Mouse (Mus musculus): ENCODE measurements around the gene Hoxc13. TPM values are rescaled to one million over a fixed set of nuclear protein-coding genes. Genes with fewer than 3 reads are reported as not detected.

Gene Hoxc13
- total and polyA plus RNA-seq, 3 experiments: not detected

DNA sequence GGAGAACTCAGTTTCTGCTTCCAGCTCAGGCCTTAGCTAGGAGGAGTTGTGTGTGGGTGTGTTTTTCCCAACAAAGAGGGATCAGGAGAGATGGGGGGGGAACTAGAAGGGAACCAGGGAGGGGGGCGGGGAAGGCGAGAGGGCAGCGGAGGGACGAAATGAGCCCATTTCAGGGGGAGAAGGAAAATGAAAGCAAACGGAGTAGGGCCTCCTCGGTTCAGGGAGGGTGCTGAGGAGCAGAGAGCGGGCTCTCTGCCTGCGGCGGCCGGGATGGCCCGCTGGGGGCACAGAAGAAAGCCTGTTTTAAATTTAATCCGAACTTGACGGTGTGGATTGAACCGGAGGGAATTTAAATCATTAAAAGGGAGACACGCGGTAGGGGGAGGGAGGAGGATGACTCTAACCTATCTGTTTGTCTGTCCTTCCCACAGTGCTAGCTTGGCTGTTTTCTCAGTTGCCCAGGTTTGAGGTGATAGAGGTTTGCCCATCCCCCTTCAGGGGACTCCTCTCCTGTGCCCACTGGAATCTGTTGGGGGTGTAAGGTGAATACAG, 56.6 kb downstream of the Hoxc13 start:
- Histone ChIP-seq H3K27me3 (ENCODE audit: insufficient read depth, low read length) (peaks cover 44% of the 10 kb centered on the region), H3K36me3 (replicated peaks) (no peaks in the 10 kb centered on the region), H3K4me1 (ENCODE audit: insufficient read depth, low read depth, low read length) (peaks cover 72% of the 10 kb centered on the region), H3K9me3 (replicated peaks) (no peaks in the 10 kb centered on the region), H3K4me3 (ENCODE audit: low read depth, low read length) (peak overlapping the region; percentile 73)
- TF ChIP-seq POLR2AphosphoS5 (IDR thresholded peaks at IDR 0.05; ENCODE audit: insufficient replicate concordance, low read depth, low read length) (no peak), GATA1 (IDR thresholded peaks at IDR 0.05; ENCODE audit: borderline replicate concordance, low read length) (no peak), GATA2 (IDR thresholded peaks at IDR 0.05; ENCODE audit: borderline replicate concordance, low read depth, low read length) (no peak), TAL1 (conservative IDR thresholded peaks at IDR 0.05; ENCODE audit: low read depth, low read length) (no peak), CTCF (IDR thresholded peaks at IDR 0.05; ENCODE audit: low read depth, low read length) (no peak)
- no peak for ATAC-seq (ENCODE audit: extremely low read depth, insufficient number of reproducible peaks, low FRiP score, poor library complexity, severe bottlenecking)
- peak; percentile 55 for DNase-seq (ENCODE audit: low spot score)

Other genes with a start within 250 kb of the Hoxc13 start
- 274 and 321 TPM in 2 replicates for gene Atp5g2, start 248.8 kb upstream of the Hoxc13 start, total RNA-seq (2014; fragmentation: Nextera tagmentation)
- gene Atp5g2, start 248.8 kb upstream of the Hoxc13 start, total RNA-seq (2017): 77.5 and 80.3 TPM in 2 replicates
- gene Atp5g2, start 248.8 kb upstream of the Hoxc13 start, polyA plus RNA-seq (2012): 130 and 167 TPM in 2 replicates
- 41.0 and 46.7 TPM in 2 replicates for gene Calcoco1, start 198.9 kb upstream of the Hoxc13 start, total RNA-seq (2014; fragmentation: Nextera tagmentation)
- 12.3 and 14.5 TPM in 2 replicates for gene Calcoco1, start 198.9 kb upstream of the Hoxc13 start, total RNA-seq (2017)
- gene Calcoco1, start 198.9 kb upstream of the Hoxc13 start, polyA plus RNA-seq (2012): 14.4 and 15.2 TPM in 2 replicates
- gene Hoxc12, start 15.7 kb downstream of the Hoxc13 start, total RNA-seq (2014; fragmentation: Nextera tagmentation): not detected in 2 replicates
- gene Hoxc12, start 15.7 kb downstream of the Hoxc13 start, total RNA-seq (2017): not detected in 2 replicates
- gene Hoxc12, start 15.7 kb downstream of the Hoxc13 start, polyA plus RNA-seq (2012): not detected in 2 replicates
- gene Hoxc11, start 33.3 kb downstream of the Hoxc13 start, total RNA-seq (2014; fragmentation: Nextera tagmentation): not detected in 2 replicates
- gene Hoxc11, start 33.3 kb downstream of the Hoxc13 start, total RNA-seq (2017): 0.06 and 0.22 TPM in 2 replicates
- 0.04 TPM in 1 of 2 replicates, not detected in the other for gene Hoxc11, start 33.3 kb downstream of the Hoxc13 start, polyA plus RNA-seq (2012)
- gene Hoxc10, start 45.7 kb downstream of the Hoxc13 start, total RNA-seq (2014; fragmentation: Nextera tagmentation): 0.60 TPM in 1 of 2 replicates, not detected in the other
- gene Hoxc10, start 45.7 kb downstream of the Hoxc13 start, total RNA-seq (2017): 0.12 and 0.16 TPM in 2 replicates
- 0.08 and 0.16 TPM in 2 replicates for gene Hoxc10, start 45.7 kb downstream of the Hoxc13 start, polyA plus RNA-seq (2012)
- 9.9 and 19.8 TPM in 2 replicates for gene Hoxc5, start 46.3 kb downstream of the Hoxc13 start, total RNA-seq (2014; fragmentation: Nextera tagmentation)
- 7.6 and 9.1 TPM in 2 replicates for gene Hoxc5, start 46.3 kb downstream of the Hoxc13 start, total RNA-seq (2017)
- 11.4 and 12.4 TPM in 2 replicates for gene Hoxc5, start 46.3 kb downstream of the Hoxc13 start, polyA plus RNA-seq (2012)
- 5.0 and 7.9 TPM in 2 replicates for gene Hoxc9, start 55.3 kb downstream of the Hoxc13 start, total RNA-seq (2014; fragmentation: Nextera tagmentation)
- 3.3 and 3.9 TPM in 2 replicates for gene Hoxc9, start 55.3 kb downstream of the Hoxc13 start, total RNA-seq (2017)
- gene Hoxc9, start 55.3 kb downstream of the Hoxc13 start, polyA plus RNA-seq (2012): 9.8 and 12.0 TPM in 2 replicates
- gene Hoxc8, start 69.5 kb downstream of the Hoxc13 start, total RNA-seq (2014; fragmentation: Nextera tagmentation): 21.1 and 26.6 TPM in 2 replicates
- 2.0 and 2.7 TPM in 2 replicates for gene Hoxc8, start 69.5 kb downstream of the Hoxc13 start, total RNA-seq (2017)
- gene Hoxc8, start 69.5 kb downstream of the Hoxc13 start, polyA plus RNA-seq (2012): 10.1 and 12.2 TPM in 2 replicates
- gene Hoxc6, start 77.2 kb downstream of the Hoxc13 start, total RNA-seq (2014; fragmentation: Nextera tagmentation): 16.3 and 37.1 TPM in 2 replicates
- gene Hoxc6, start 77.2 kb downstream of the Hoxc13 start, total RNA-seq (2017): 8.6 and 12.0 TPM in 2 replicates
- gene Hoxc6, start 77.2 kb downstream of the Hoxc13 start, polyA plus RNA-seq (2012): 27.1 and 28.6 TPM in 2 replicates
- 29.3 and 33.9 TPM in 2 replicates for gene Hoxc4, start 97.8 kb downstream of the Hoxc13 start, total RNA-seq (2014; fragmentation: Nextera tagmentation)
- gene Hoxc4, start 97.8 kb downstream of the Hoxc13 start, total RNA-seq (2017): 11.0 and 12.2 TPM in 2 replicates
- 60.1 and 65.8 TPM in 2 replicates for gene Hoxc4, start 97.8 kb downstream of the Hoxc13 start, polyA plus RNA-seq (2012)
- 7.8 and 10.6 TPM in 2 replicates for gene Smug1, start 246.0 kb downstream of the Hoxc13 start, total RNA-seq (2014; fragmentation: Nextera tagmentation)
- 9.0 and 11.3 TPM in 2 replicates for gene Smug1, start 246.0 kb downstream of the Hoxc13 start, total RNA-seq (2017)
- 3.6 and 5.0 TPM in 2 replicates for gene Smug1, start 246.0 kb downstream of the Hoxc13 start, polyA plus RNA-seq (2012)